Mouse (Mus musculus) kidney, postnatal 0 days (tissue): ENCODE data around the gene Swsap1. TPM values are rescaled to one million over a fixed set of nuclear protein-coding genes. Genes with fewer than 3 reads are reported as not detected.

Experiments
- ATAC-seq: fragments of 200-750 bp; cut with Nextera tagmentation; replicated peaks from 2 replicates; pipeline ENCODE4 v1.8.0; 2017; ENCODE audit warnings: low read depth, moderate number of reproducible peaks, moderate TSS enrichment, moderate library complexity; ENCODE audit not compliant: low FRiP score
- DNase-seq: peaks from one replicate; pipeline ENCODE4 v3.0.0-alpha.2; 2016; ENCODE audit warnings: low spot score
- H3K27ac ChIP-seq: fragments of 300-500 bp; sonication (generic); 2 replicates; pipeline ENCODE4 v1.5.1; 2014; ENCODE audit warnings: mild to moderate bottlenecking
- H3K27me3 ChIP-seq: fragments of 300-500 bp; sonication (generic); 2 replicates; pipeline ENCODE4 v1.6.1; 2014; ENCODE audit warnings: low read length, mixed read lengths; ENCODE audit not compliant: insufficient read depth
- H3K36me3 ChIP-seq: fragments of 300-500 bp; sonication (generic); 2 replicates; pipeline ENCODE4 v1.6.1; 2014; ENCODE audit warnings: low read length, mixed read lengths; ENCODE audit not compliant: insufficient read depth
- H3K4me1 ChIP-seq: fragments of 300-500 bp; sonication (generic); replicated peaks from 2 replicates; pipeline ENCODE4 v1.6.1; 2014; ENCODE audit warnings: antibody characterized with exemption, low read length, mixed read lengths; ENCODE audit not compliant: insufficient read depth
- H3K4me2 ChIP-seq: fragments of 300-500 bp; sonication (generic); 2 replicates; pipeline ENCODE4 v1.6.1; 2014; ENCODE audit warnings: mild to moderate bottlenecking, low read length, moderate library complexity, mixed read lengths
- H3K4me3 ChIP-seq: fragments of 300-500 bp; sonication (generic); replicated peaks from 2 replicates; pipeline ENCODE4 v1.5.1; 2014; ENCODE audit warnings: low read depth, low read length
- H3K9ac ChIP-seq: fragments of 300-500 bp; sonication (generic); 2 replicates; pipeline ENCODE4 v1.6.1; 2014; ENCODE audit warnings: low read depth, low read length
- H3K9me3 ChIP-seq: fragments of 300-500 bp; sonication (generic); replicated peaks from 2 replicates; pipeline ENCODE4 v1.6.1; 2016; ENCODE audit warnings: low read length, inconsistent platforms, mixed read lengths
- CTCF ChIP-seq: IDR thresholded peaks from 2 replicates; pipeline ENCODE4 v1.5.1; 2016; ENCODE audit warnings: antibody characterized with exemption, low read depth, mild to moderate bottlenecking, moderate library complexity
- WGBS: fragments of 180-500 bp; shearing (Covaris S2); extraction: QIAGEN DNeasy Blood & Tissue Kit; methylation state at CpG from one replicate; pipeline ENCODE4 v1.1.7; 2014; 5-methylcytosine and 5-hydroxymethylcytosine counted together
- polyA plus RNA-seq: library from polyadenylated mRNA; unstranded; fragments of >200 nt; fragmentation: Nextera tagmentation; extraction: Ambion mirVana; gene quantifications from 2 replicates; pipeline ENCODE4 v1.2.1, GENCODE M21; 2015

Swsap1 gene
- polyA plus RNA-seq, 1 experiment from 2014 or later = 7.5 TPM

- Histone ChIP-seq H3K4me2 (peak overlapping the region; percentile 96), H3K27me3 (no peaks in the 10 kb centered on the region), H3K9ac (no peak overlapping the region), H3K36me3 (no peaks in the 10 kb centered on the region), H3K9me3 (no peaks in the 10 kb centered on the region), H3K27ac (no peak overlapping the region), H3K4me1 (0 out of 2 replicates have a peak, but pooled peaks cover 5% of the 10 kb centered on the region), H3K4me3 (peak overlapping the region; percentile 54; the same call in 1 of the 2 replicates)
- no peak for TF ChIP-seq CTCF
- ATAC-seq = no peak
- WGBS = 24% methylated on average over 5 of the region's 5 CpGs
- no peak for DNase-seq
These were observed 36.7 kb upstream of the Swsap1 start for GRCm38 (mm10) chr9:21918692-21919384.

- no peaks in the 10 kb centered on the region for H3K9me3 ChIP-seq
- H3K4me1 ChIP-seq = 0 out of 2 replicates have a peak, but pooled peaks cover 3% of the 10 kb centered on the region
- 91% methylated on average over 4 of the region's 4 CpGs for WGBS
- H3K9ac ChIP-seq = no peak overlapping the region
- H3K4me3 ChIP-seq = no peak overlapping the region
- DNase-seq (no peak), ATAC-seq (no peak)
- H3K27me3 ChIP-seq = no peaks in the 10 kb centered on the region
- no peak overlapping the region for H3K4me2 ChIP-seq
- no peaks in the 10 kb centered on the region for H3K36me3 ChIP-seq
- no peak overlapping the region for H3K27ac ChIP-seq
- TF ChIP-seq CTCF = no peak
These were observed 32.5 kb upstream of the Swsap1 start for GRCm38 (mm10) chr9:21923036-21923435.

- Histone ChIP-seq H3K27ac (peak overlapping the region; percentile 3; the same call in 1 of the 2 replicates), H3K27me3 (no peaks in the 10 kb centered on the region), H3K9me3 (no peaks in the 10 kb centered on the region), H3K4me1 (0 out of 2 replicates have a peak, but pooled peaks cover 3% of the 10 kb centered on the region), H3K9ac (no peak overlapping the region), H3K4me2 (no peak overlapping the region), H3K4me3 (no peak overlapping the region), H3K36me3 (no peaks in the 10 kb centered on the region)
- no peak for TF ChIP-seq CTCF
- DNase-seq (no peak), ATAC-seq (no peak)
- 41% methylated on average over 3 of the region's 3 CpGs for WGBS
These were observed 32.0 kb upstream of the Swsap1 start for GRCm38 (mm10) chr9:21923490-21924098.

- Histone ChIP-seq H3K9me3 (no peaks in the 10 kb centered on the region), H3K27ac (peak overlapping the region; percentile 3; the same call in 1 of the 2 replicates), H3K4me2 (no peak overlapping the region), H3K9ac (no peak overlapping the region), H3K27me3 (no peaks in the 10 kb centered on the region), H3K4me1 (0 out of 2 replicates have a peak, but pooled peaks cover 3% of the 10 kb centered on the region), H3K4me3 (no peak overlapping the region), H3K36me3 (no peaks in the 10 kb centered on the region)
- WGBS = 56% methylated on average over 6 of the region's 6 CpGs
- DNase-seq = peak; percentile 85
- no peak for ATAC-seq
- TF ChIP-seq CTCF = no peak
These were observed 31.5 kb upstream of the Swsap1 start for GRCm38 (mm10) chr9:21924099-21924493.

GRCm38 (mm10) chr9:21925034-21925433, 30.5 kb upstream of the Swsap1 start:
- H3K9ac ChIP-seq = no peak overlapping the region
- TF ChIP-seq CTCF = no peak
- H3K27ac ChIP-seq = no peak overlapping the region
- no peak overlapping the region for H3K4me3 ChIP-seq
- H3K4me1 ChIP-seq = 0 out of 2 replicates have a peak, but pooled peaks cover 3% of the 10 kb centered on the region
- 95% methylated on average over 3 of the region's 3 CpGs for WGBS
- H3K27me3 ChIP-seq = no peaks in the 10 kb centered on the region
- DNase-seq (no peak), ATAC-seq (no peak)
- no peaks in the 10 kb centered on the region for H3K36me3 ChIP-seq
- no peaks in the 10 kb centered on the region for H3K9me3 ChIP-seq
- no peak overlapping the region for H3K4me2 ChIP-seq

GRCm38 (mm10) chr9:21925506-21925905, 30.0 kb upstream of the Swsap1 start:
- Histone ChIP-seq H3K36me3 (no peaks in the 10 kb centered on the region), H3K4me1 (0 out of 2 replicates have a peak, but pooled peaks cover 3% of the 10 kb centered on the region), H3K9me3 (no peaks in the 10 kb centered on the region), H3K27me3 (no peaks in the 10 kb centered on the region), H3K4me3 (no peak overlapping the region), H3K4me2 (no peak overlapping the region), H3K27ac (no peak overlapping the region), H3K9ac (no peak overlapping the region)
- ATAC-seq = no peak
- 97% methylated on average over 1 of the region's 1 CpGs for WGBS
- no peak for TF ChIP-seq CTCF
- DNase-seq = no peak
